In genomic region chr11:110497743-110498142, GRCm38 (mm10) we compare ENCODE assay signal across 29 mouse cellular contexts.
DNase-seq lines count a peak whose midpoint lies in the region; ATAC-seq and TF ChIP-seq lines count a peak whose summit lies in the region.
"Had no signal": no experiment of that assay in that cellular context is flagged by ENCODE, and none has a peak within 500 bp of the region (broad histone marks: within the 10 kb centered on the region; RNA-seq: fewer than 3 reads in every experiment).

No protein-coding gene starts in this region.

- DNase-seq in gastrocnemius, adult 2 months = no peak
- no peak for DNase-seq in gastrocnemius, postnatal 25 days
- no peak for DNase-seq in heart, postnatal 0 days (ENCODE audit: low spot score)
- no peak for DNase-seq in heart, adult 8-10 months (ENCODE audit: low spot score)
- no peak for DNase-seq in left cerebral cortex, adult 11 months (ENCODE audit: low spot score)
- DNase-seq: adrenal gland, postnatal 10 days; cerebellum, adult 11 months; kidney, adult 2 months; kidney, postnatal 36 days; layer of hippocampus, postnatal 36 days; liver, embryonic 13.5 days; lung, adult 18-20 months; lung, postnatal 4 days; right cerebral cortex, postnatal 4 days; thymus, adult 18-20 months; thymus, postnatal 25 days had no signal

- no peak for ATAC-seq in heart, postnatal 0 days (ENCODE audit: insufficient read depth, low read depth)
- peak; percentile 67 for ATAC-seq in midbrain, embryonic 15.5 days (replicated peaks)
- ATAC-seq in midbrain, embryonic 13.5 days = no peak
- peak; percentile 41; the same call in 1 of the 2 replicates for ATAC-seq in neural tube, embryonic 14.5 days (ENCODE audit: low read depth)
- ATAC-seq: hindbrain, postnatal 0 days; lung, postnatal 0 days; Patski had no signal

- intact Hi-C loops in gastrocnemius, adult 2 months (cut with DNase I) = loop anchor here (2.0 kb wide), 2 partner anchors 131 to 947 kb away; no protein-coding TSS in a partner anchor

- H3K4me2 ChIP-seq in heart, postnatal 0 days (ENCODE audit: low read depth, low read length) = no peak overlapping the region
- no peak overlapping the region for H3K4me2 ChIP-seq in midbrain, embryonic 15.5 days
- no peak overlapping the region for H3K4me2 ChIP-seq in midbrain, embryonic 13.5 days (replicated peaks)
- no peak overlapping the region for H3K4me2 ChIP-seq in neural tube, embryonic 14.5 days (ENCODE audit: low read depth, low read length)
- H3K4me2 ChIP-seq: intestine, embryonic 15.5 days; limb, embryonic 15.5 days had no signal

- no peak for TF ChIP-seq EP300 in heart, postnatal 0 days (IDR thresholded peaks at IDR 0.05; ENCODE audit: low read depth)

- peaks cover 24% of the 10 kb centered on the region for H3K36me3 ChIP-seq in heart, postnatal 0 days (replicated peaks; ENCODE audit: control insufficient read depth, insufficient read depth, low read length)
- H3K36me3 ChIP-seq in midbrain, embryonic 15.5 days (replicated peaks) = 0 out of 2 replicates have a peak, but pooled peaks cover 4% of the 10 kb centered on the region
- peaks cover 48% of the 10 kb centered on the region for H3K36me3 ChIP-seq in midbrain, embryonic 13.5 days
- 0 out of 2 replicates have a peak, but pooled peaks cover 3% of the 10 kb centered on the region for H3K36me3 ChIP-seq in neural tube, embryonic 14.5 days (ENCODE audit: control insufficient read depth, insufficient read depth, low read length)

- H3K4me1 ChIP-seq in heart, postnatal 0 days (ENCODE audit: control insufficient read depth, insufficient read depth) = peaks cover 13% of the 10 kb centered on the region
- H3K4me1 ChIP-seq in midbrain, embryonic 15.5 days = peaks cover 4% of the 10 kb centered on the region; the same call in 1 of the 2 replicates
- no peaks in the 10 kb centered on the region for H3K4me1 ChIP-seq in midbrain, embryonic 13.5 days (replicated peaks)
- no peaks in the 10 kb centered on the region for H3K4me1 ChIP-seq in neural tube, embryonic 14.5 days (ENCODE audit: control insufficient read depth, insufficient read depth, low read length)
- H3K4me1 ChIP-seq: intestine, embryonic 15.5 days; limb, embryonic 10.5 days; limb, embryonic 15.5 days had no signal

- peak overlapping the region; percentile 87 for H3K27ac ChIP-seq in gastrocnemius, adult 2 months
- H3K27ac ChIP-seq in heart, postnatal 0 days (ENCODE audit: low read depth) = peak overlapping the region; percentile 82
- H3K27ac ChIP-seq in midbrain, embryonic 15.5 days = peak overlapping the region; percentile 45
- no peak overlapping the region for H3K27ac ChIP-seq in midbrain, embryonic 13.5 days
- no peak overlapping the region for H3K27ac ChIP-seq in neural tube, embryonic 14.5 days (ENCODE audit: low read depth, low read length)
- H3K27ac ChIP-seq: heart, embryonic 10.5 days; hindbrain, postnatal 0 days; intestine, embryonic 15.5 days; limb, embryonic 10.5 days; limb, embryonic 15.5 days; liver, embryonic 13.5 days; stomach, postnatal 0 days had no signal

- H3K4me3 ChIP-seq in gastrocnemius, adult 2 months = no peak overlapping the region
- no peak overlapping the region for H3K4me3 ChIP-seq in heart, postnatal 0 days (ENCODE audit: low read depth, low read length)
- no peak overlapping the region for H3K4me3 ChIP-seq in midbrain, embryonic 15.5 days
- H3K4me3 ChIP-seq in midbrain, embryonic 13.5 days (replicated peaks) = no peak overlapping the region
- H3K4me3 ChIP-seq in neural tube, embryonic 14.5 days (ENCODE audit: low read depth, low read length) = no peak overlapping the region
- H3K4me3 ChIP-seq: erythroblast, embryonic 14.5 days; heart, embryonic 10.5 days; intestine, embryonic 15.5 days; limb, embryonic 10.5 days; limb, embryonic 15.5 days; liver, embryonic 13.5 days; megakaryocyte, embryonic 14.5 days had no signal

- H3K9ac ChIP-seq in heart, postnatal 0 days (replicated peaks; ENCODE audit: low read depth, low read length) = no peak overlapping the region
- no peak overlapping the region for H3K9ac ChIP-seq in midbrain, embryonic 15.5 days
- H3K9ac ChIP-seq in midbrain, embryonic 13.5 days (replicated peaks) = no peak overlapping the region
- H3K9ac ChIP-seq in neural tube, embryonic 14.5 days (replicated peaks; ENCODE audit: low read depth, low read length) = no peak overlapping the region
- H3K9ac ChIP-seq: intestine, embryonic 15.5 days; limb, embryonic 15.5 days; liver, embryonic 13.5 days had no signal

- 75% methylated on average over 8 of the region's 8 CpGs for whole genome bisulfite sequencing in heart, postnatal 0 days
- 49% methylated on average over 8 of the region's 8 CpGs for WGBS in midbrain, embryonic 15.5 days
- 66% methylated on average over 8 of the region's 8 CpGs for WGBS in midbrain, embryonic 13.5 days
- 47% methylated on average over 8 of the region's 8 CpGs for WGBS in neural tube, embryonic 14.5 days

- H3K27me3 ChIP-seq in heart, postnatal 0 days (ENCODE audit: control insufficient read depth, insufficient read depth, low read length) = no peaks in the 10 kb centered on the region
- no peaks in the 10 kb centered on the region for H3K27me3 ChIP-seq in midbrain, embryonic 15.5 days (replicated peaks)
- no peaks in the 10 kb centered on the region for H3K27me3 ChIP-seq in midbrain, embryonic 13.5 days
- no peaks in the 10 kb centered on the region for H3K27me3 ChIP-seq in neural tube, embryonic 14.5 days (ENCODE audit: control insufficient read depth, insufficient read depth, low read length)
- H3K27me3 ChIP-seq: intestine, embryonic 15.5 days; limb, embryonic 15.5 days; liver, embryonic 13.5 days; megakaryocyte, embryonic 14.5 days; Patski had no signal

- no peaks in the 10 kb centered on the region for H3K9me3 ChIP-seq in heart, postnatal 0 days (replicated peaks; ENCODE audit: control insufficient read depth, low read length)
- no peaks in the 10 kb centered on the region for H3K9me3 ChIP-seq in midbrain, embryonic 15.5 days
- peaks cover 3% of the 10 kb centered on the region; the same call in 1 of the 2 replicates for H3K9me3 ChIP-seq in midbrain, embryonic 13.5 days
- H3K9me3 ChIP-seq in neural tube, embryonic 14.5 days (ENCODE audit: control insufficient read depth, low read length) = no peaks in the 10 kb centered on the region
- H3K9me3 ChIP-seq: heart, embryonic 10.5 days; intestine, embryonic 15.5 days; limb, embryonic 10.5 days; limb, embryonic 15.5 days; liver, embryonic 13.5 days; megakaryocyte, embryonic 14.5 days had no signal

- no peak for TF ChIP-seq CTCF in gastrocnemius, adult 2 months (IDR thresholded peaks at IDR 0.05)
- TF ChIP-seq CTCF in heart, postnatal 0 days (IDR thresholded peaks at IDR 0.05; ENCODE audit: low read depth) = no peak

Comparison
In these comparisons a context has a peak if more than half of its experiments do, and no peak if none do; other contexts are left out.
1. H3K27ac ChIP-seq: peak in gastrocnemius, adult 2 months (single experiment), heart, postnatal 0 days (single experiment) and midbrain, embryonic 15.5 days (single experiment); none in midbrain, embryonic 13.5 days (single experiment) and neural tube, embryonic 14.5 days (single experiment).
2. ATAC-seq: peak in midbrain, embryonic 15.5 days (single experiment) and neural tube, embryonic 14.5 days (single experiment); none in heart, postnatal 0 days (single experiment) and midbrain, embryonic 13.5 days (single experiment).